Mouse (Mus musculus): ENCODE results near the gene Prpf18.
A peak's percentile ranks its signal among the peaks of the same experiment; 100 is the strongest.
"Not testable (repeated sequence)": the region's sequence is repeated elsewhere in the genome, so short reads cannot be mapped to it uniquely, and the experiment has no call there.

Gene Prpf18

DNA sequence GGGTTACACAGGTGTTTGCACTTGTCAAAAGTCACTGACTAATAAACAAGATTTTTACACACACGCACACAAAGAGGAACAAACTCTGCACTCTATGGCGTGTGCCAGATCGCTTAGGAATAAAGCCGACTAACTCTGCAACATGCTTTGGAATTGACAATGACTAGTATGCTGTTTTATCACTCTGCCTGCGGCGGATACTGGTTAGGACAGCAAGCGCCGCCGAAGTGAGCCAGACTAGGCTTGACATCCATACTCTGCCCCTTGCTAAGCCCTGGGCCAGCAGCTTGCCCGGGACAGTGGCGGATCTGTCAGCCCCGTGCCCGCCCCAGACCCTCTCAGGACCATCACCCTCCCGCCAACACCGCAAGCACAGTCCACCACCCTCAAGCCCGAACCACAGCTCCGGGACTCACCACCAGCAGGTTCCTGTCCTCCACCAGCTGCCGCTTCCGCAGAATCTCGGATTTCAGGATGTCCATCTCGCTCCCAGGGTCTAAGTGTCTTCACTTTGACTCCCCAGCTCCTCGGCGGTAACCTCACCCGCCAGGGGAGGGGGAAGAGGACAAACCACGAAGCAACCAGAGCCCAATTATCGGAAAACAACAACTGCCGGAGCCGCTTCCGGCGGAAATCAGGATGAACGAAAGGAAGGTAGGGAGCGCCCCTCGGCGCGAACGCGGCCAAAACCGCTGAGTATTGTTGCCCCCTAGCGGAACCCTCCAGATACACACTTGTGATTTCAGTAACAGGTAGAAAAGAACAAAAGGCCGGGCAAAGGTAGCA is at the start of gene Prpf18:
Gene Prpf18 (minus strand): TSS at position 614 of the 786 bp plus-strand sequence.
- peak; percentile 85 for DNase-seq

DNA sequence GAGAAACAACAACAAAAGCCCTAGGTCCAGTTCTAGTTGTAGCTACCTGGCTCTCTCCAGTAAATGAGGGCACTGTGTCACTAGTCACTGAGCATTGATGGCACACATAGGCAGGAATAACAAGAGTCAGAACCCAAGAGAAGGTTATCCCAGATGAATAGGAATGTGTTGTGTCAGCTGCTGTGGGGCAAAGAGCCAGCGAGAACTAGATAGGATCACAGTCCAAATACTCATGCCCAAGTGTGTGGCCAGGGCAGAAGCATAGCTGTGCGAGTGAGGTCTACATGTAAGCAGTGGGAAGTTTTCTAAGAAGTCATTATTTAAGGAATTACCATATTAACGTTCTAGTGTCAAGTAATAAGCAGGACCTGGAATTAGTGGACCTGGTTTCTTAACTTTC is 28.0 kb upstream of the Prpf18 start:
- DNase-seq: no peak

DNA sequence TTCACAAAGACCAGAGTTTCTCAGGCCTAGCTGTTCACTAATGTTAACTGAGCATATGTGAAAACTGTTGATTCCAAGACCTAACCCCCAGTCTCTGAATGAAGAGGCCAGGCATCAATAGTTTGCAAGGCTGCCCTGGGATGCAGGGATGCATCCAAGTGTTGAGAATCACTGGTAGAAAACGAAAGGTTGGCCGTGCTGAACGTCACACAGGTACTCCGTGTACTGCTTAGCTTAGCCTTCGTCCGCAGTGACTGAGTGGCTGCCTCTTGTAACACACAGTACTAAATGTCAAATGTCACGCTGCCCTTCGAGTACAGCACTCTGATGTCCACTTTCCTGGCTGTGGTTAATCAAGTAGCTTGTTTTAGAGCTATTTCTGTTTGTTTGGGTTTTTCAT is 19.7 kb upstream of the Prpf18 start:
- no peak for DNase-seq

DNA sequence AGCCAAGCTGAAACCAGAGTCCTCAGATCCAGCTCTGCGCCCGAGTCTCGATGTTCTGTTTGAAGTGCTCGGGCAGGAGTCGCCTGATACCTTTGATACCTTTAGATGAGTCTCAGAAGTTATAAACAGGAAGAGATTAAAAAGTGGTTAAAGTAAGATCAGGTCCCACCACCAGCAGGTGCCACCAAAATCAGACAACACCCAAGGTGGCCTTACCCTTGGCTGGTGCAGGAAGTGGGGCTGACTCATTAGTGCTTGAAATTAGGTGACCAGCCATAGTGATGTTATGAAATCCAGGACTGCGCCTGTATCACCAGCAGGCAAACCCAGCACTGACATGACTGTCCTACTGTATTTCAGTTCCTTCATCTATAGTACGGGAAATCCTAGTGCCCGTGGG is 17.8 kb upstream of the Prpf18 start:
- DNase-seq: no peak

DNA sequence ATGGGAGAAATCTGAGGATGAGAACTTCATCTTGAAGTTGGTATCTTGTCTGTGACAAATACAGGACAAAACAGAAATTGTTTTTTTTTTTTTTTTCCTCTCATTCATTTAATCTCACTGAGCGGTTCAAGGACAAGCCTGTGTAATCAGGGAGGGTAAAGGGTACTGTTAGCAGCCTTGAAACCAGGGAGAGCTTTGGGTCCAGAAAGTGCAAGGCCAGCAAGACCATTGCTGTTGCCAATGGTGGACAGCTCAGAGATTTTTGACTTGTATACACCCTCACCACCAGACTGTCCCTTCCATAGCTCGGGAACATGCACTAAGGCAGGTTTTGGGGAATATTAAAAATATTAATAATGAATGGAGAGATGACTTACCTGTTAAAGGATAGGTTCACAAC is 16.7 kb upstream of the Prpf18 start:
- DNase-seq: no peak

DNA sequence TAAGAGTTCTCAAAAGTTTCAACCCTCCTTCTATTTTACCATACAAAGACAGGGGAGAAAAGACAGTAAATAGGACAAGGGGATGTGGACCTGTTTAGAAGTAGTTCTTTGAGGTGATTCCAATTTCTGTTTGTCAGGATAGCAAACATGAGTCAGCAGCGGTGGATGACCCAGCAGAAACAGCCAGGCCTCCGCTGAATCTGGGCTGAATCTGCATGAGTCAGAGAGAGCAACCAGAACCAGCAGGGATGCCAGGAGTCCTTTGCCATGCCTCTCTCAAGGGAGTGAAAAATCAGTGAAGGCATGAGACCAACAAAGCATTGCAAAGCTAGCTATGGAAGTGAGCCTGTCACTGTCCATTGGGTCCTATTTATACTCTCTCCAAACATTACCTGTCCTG is 8.8 kb upstream of the Prpf18 start:
- DNase-seq: no peak

DNA sequence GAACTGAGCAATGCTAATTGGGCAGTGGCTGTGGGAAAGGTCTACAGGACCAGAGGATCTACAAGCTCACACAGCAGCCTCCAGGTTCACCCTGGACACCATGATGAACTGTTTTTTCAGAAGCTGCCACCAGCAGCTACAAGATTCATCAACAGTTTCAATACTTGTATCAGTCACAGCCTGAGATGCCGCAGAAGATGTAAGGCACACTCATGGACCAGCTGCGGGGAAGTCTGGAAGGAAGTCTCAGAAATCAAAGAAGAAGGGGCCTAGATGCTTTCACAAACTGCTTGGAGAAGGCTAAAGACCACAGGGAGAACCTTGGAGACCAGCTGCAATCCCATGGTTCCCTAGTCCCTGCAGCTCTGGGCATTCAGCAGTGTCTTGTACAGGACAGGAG is 2.3 kb downstream of the Prpf18 start:
- DNase-seq: no peak

DNA sequence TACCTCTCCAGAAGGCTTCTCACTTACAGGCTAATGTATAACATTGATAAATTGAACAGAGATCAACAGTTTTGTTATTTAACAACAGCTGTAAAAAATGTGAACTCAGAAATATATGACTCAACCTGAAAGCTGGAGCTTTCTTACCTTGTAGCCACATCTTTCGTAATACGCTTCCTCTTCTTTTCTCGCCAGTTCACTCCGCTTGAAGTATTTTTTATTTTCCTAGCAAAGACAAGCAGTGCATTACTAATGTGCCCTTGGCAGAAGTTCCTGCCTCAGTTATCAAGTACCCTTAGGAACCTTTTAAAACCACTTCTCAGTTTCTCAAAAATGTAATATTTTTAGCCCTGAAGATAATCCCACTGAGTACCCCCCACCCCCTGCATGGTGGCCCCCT is 3.8 kb downstream of the Prpf18 start:
- DNase-seq: no peak

DNA sequence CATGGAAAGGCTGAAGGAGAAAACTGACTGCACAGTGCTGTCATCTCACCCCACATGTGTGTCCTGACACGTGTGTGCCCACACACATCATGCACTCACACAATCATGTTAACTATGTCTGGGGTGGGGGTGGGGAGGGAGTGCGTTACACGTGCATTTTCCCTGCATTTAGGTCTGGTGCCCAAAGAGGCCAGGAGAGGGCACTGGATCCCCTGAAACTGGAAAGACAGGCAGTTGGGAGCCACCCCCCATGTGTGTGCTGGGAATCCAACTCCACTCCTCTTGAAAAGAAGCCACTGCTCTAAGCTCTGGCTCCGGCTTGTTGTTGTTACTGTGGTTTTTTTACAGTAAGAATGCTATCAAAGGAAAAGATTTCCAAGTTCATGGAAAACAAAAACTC is 6.8 kb downstream of the Prpf18 start:
- no peak for DNase-seq

DNA sequence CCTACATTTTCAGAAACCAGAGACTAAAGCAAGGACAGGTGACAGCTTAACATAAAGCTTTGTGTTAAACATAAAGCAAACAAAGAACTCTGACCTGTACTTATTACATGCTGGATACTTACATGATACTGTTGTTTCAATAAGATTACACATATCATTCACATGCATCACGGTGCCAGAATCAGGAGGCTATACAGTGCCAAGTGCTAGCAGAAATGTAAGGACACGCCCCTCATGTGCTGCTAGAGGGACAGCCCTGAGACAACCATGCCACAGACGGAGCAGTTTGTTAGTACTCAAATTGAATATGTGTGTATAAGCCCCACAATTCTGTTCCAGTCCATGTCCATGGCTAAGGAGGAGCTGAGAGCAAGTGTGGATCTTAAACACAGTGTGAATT is 13.7 kb downstream of the Prpf18 start:
- DNase-seq: no peak

DNA sequence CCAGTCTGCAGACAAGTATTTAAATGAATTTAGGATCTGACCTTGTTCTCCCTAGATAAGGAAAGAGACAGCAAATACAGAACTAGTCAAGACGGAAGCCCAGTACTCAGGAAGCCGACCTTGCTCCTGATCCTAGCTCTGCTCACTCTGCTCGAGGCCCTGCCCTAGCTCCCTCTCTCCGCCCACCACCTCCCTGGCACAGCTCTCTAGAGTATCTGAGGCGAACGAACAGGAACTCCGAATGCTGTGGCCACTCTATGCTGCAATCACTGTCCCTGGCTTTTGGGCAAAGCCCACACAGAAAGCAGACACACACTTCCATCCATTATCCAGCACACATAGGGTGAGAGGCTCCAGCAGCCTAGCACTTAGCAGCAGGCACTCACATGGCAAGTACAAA is 15.3 kb downstream of the Prpf18 start:
- no peak for DNase-seq

DNA sequence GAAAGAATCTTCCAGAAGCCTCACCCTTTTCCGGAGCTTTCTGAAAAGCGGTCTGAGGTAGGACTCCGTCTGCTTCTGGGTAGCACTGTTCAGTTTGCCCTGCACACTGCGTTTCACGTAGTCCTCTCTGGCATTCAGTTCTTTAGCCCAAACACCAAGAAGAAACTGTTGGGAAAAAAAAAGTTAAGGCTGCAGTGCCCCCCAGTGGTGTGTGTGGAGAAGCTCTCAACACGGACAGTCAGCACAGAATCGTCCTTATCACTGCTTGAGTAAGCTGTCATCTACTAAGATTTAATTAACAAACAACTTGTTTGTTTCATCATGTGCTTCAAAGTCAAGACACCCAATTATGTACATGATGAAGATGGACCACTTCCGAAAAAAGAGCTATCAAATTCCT is 16.1 kb downstream of the Prpf18 start:
- no peak for DNase-seq

DNA sequence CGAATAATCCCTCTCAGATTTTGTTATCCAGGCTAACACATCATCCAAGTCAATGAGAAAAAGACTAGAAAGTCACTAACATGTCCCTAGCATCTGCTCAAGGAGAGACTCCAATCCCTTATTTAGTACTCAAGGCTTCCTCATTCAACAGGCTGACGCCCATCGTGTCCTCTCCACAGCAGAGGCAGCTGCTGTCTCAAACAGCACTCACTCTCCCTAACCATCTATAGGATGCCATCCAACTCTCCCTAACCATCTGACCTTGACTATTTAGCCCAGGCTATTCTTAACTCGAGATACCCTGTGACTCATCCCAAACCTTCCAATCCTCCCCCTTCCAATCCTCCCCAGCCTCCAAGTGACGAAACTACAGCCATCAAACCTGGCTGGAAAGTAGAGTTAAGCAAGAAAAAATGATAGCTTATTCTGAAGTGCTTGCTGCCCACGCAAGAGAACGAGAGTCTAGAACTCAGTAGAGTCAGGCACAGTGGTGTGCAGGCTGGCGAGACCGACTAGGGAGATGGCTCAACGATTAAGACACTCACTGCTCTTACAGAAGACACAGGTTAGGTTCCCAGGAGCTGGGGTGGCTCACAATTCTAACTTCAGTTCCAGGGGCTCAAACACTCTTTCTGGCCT is 21.6 kb downstream of the Prpf18 start:
- DNase-seq: no peak

DNA sequence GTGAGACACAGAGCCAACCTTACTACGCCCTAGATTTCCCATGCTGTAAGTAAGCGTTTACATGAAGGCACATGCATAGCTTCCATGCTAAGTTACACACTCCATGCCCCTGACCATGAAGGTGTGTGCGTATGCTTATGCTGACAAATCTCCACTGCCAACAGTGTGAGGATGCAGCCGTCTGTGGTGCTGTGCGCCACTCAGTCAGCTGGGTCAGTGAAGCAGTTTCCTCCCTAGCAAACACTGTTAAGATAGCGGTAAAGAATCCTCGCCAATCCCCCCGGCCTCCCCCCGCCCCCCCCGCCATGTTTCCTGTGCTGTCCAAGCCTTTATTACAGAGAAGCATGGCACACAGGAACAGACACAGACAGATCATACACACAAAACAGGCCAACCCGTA is 22.4 kb downstream of the Prpf18 start:
- DNase-seq: no peak

DNA sequence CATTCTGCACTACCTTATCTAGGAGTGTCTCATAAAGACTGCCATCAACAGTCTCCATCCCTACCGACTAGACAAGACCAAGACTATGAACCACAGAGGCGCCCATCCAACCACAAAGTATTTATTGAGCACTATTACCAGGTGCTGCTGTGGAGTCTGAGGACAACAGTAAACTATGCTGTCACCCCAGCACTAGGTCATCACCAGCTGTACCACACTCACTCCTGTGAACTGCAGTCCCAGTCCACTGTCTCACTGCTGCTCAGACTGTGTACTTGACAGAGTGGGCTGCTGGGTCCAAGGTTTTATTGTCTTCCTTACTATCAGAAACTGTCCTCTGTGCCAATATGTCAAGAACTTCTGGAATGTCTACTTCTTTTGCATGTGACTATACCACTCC is 23.0 kb downstream of the Prpf18 start:
- no peak for DNase-seq

DNA sequence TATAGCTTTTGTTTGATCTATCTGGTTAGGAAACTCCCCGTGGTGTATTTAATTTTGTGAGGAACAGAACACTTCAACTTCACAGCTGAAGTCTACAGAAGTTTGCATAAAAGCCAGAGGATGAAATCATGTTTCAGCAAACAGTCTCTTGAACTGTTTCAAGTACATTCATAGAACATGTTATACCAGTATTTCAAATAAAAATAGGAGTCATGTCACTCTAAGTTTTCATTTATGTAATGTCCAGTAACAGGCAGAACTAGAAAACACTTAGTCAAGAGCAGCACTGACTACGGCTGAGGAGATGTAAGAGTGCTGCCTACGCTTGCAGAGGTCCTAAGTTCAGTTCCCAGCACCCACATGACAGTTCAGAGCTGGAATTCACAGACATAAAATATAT is 25.0 kb downstream of the Prpf18 start:
- no peak for DNase-seq

DNA sequence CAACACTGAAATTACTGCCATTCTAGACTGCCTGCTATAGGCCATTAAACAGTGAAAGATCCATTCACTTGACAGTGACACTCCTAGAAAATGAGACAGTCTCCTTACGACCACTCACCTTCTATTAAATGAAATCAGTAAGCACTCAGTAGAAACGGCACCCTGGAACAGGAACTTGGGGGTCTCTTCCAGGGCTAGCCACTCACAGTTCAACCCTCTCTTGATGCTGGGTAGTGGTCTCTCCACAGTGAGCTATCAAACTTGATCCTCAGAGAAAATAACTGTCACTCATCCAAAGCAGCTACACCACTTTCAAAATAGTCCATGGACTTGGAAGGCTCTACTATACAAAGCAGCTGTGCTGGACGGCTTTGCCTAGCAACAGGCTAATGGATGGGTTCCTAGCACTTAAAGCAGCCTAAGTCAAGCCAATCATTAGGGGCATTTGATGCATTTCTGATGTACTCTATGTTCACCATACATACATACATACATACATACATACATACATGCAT is 30.4 kb downstream of the Prpf18 start:
- DNase-seq: no peak

DNA sequence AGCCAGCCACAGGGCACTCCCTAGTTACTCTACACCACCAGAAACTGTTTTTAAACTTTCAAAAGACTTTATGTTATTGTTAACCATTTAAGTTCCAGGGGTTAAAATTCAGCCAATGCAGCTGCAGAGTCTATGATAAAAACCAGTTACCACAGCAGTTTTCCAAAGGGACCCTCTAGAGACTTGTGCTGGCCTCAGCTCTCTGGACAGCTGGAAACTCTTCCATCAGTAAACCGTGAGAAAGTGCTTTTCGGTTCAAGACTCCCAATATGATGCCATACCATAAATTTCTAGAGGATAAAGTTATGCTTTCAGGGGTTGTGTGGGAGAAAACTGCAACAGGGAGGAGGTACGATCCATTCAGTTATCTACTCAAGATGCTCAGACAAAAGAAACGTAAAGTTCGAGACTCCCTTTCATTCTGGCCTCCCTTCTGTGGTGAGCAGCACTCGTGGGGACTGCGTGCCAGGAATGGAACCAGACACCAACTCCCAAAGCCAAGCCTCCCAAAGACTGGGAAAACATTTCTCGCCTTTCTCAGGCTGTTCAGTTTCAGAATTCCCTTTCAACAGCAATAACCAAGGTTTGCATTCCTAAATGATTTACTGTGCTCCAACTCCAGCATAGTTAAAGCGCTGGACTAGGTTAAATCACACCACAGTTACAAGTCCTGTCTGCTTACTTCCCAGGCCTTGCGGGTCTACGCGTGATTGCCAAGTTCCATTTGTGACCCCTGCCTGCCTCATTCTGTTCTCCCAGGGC is 31.1 kb downstream of the Prpf18 start:
- no peak for DNase-seq

DNA sequence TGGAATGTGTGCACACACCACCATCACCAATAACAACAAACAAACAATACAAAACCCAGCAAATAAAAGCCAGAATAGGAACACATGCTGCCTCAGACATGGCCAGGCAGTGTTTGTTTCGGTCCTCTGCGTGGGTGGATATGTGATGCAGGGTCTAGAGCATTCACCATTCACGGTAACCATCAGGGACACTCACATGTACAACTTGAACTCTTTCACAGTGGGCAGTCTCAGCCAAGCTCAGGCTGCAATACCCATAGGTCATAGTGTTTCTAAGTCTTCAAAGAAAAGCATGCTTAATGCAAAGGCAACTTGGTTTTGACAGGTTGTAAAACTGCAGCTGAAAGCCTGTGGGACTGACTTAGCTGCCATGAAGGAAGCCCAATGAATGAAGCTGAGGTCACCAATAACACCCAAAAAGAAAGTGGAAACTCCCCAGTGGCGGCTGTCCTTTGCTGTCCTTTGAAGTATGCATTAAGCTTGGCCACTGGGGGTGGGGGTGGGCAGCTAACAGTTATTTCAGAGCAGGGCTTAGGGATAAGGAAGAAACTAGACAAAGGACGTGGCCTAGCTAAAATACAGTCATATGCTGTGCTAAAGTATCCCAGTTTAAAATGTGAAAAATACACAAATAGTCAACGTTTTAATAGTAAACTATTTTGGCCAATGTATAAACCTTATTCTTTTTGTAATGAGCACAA is 31.9 kb downstream of the Prpf18 start:
- no peak for DNase-seq

DNA sequence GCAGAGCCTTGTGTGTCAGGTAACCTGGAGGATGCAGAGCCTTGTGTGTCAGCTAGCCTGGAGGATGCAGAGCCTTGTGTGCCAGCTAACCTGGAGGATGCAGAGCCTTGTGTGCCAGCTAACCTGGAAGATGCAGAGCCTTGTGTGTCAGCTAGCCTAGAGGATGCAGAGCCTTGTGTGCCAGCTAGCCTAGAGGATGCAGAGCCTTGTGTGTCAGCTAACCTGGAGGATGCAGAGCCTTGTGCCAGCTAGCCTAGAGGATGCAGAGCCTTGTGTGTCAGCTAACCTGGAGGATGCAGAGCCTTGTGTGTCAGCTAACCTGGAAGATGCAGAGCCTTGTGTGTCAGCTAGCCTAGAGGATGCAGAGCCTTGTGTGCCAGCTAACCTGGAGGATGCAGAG is 32.8 kb downstream of the Prpf18 start:
- not testable (repeated sequence) for DNase-seq

DNA sequence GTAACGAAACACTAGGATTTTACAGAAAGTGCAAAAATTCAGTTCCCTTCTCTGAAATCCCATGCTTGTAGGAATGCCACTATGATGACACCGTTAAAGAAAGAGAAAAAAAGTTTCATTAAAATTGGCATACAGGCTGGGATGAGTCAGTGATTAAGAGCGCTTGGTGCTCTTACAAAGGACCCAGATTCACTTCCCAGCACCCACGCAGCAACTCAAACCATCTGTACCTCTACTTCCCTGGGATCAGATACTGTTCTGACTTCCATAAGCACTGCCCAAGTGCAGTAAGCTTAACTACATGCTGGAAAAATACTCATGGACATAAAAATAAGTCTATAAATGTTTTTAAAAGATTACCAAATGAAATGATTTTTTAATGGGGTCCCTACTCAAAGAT is 34.9 kb downstream of the Prpf18 start:
- DNase-seq: no peak

DNA sequence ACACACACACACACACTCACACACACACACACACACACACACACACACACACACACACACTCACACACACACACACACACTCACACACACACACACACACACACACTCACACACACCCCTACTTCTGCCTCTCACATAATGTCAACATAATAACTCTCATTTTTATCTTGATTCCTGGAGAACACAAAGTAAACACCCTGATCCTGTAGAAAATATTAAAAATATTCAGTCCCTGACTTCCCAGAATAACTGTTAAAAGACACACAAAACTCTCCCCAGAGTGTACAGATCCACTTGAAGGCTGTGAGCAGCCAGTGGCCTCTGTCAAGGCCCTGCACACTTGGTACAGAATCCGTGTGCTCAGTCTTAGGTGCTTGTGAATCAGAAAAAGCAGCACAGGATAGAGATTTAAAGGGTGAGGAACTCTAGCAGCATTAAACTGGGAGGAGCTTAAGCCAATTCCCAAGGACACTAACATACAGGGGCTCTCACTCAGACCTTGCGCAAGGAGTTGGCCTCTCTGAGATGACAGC is 36.8 kb downstream of the Prpf18 start:
- no peak for DNase-seq
